In genomic region chr6:135333994-135334651, GRCm38 (mm10) we compare ENCODE assay signal across 8 mouse cellular contexts. TPM values are rescaled to one million over a fixed set of nuclear protein-coding genes. Genes with fewer than 3 reads are reported as not detected.
DNase-seq lines count a peak whose midpoint lies in the region; ATAC-seq lines count a peak whose summit lies in the region.

No protein-coding gene starts in this region.

- H3K36me3 ChIP-seq in heart, embryonic 14.5 days (ENCODE audit: control insufficient read depth, insufficient read depth, low read length): no peaks in the 10 kb centered on the region
- H3K36me3 ChIP-seq in limb, embryonic 10.5 days: no peaks in the 10 kb centered on the region

- ATAC-seq in heart, embryonic 14.5 days (ENCODE audit: insufficient number of reproducible peaks, insufficient read depth, low FRiP score, low read depth): no peak
- no peak for ATAC-seq in granulocyte monocyte progenitor cell, adult 5-6 weeks (replicated peaks; ENCODE audit: poor library complexity, severe bottlenecking)

- 69% methylated on average over 5 of the region's 5 CpGs for WGBS in heart, embryonic 14.5 days
- 68% methylated on average over 5 of the region's 5 CpGs for WGBS in limb, embryonic 10.5 days

- H3K9ac ChIP-seq in heart, embryonic 14.5 days (ENCODE audit: low read length): no peak overlapping the region

- peak; percentile 90 for DNase-seq in NIH3T3 (ENCODE audit: low read depth)
- DNase-seq in embryo, embryonic 11.5 days (ENCODE audit: low read depth, low spot score): peak; percentile 37
- DNase-seq in limb, embryonic 10.5 days (ENCODE audit: low spot score): peak; percentile 39
- DNase-seq in retina, embryonic 14.5 days (ENCODE audit: low spot score): no peak
- no peak for DNase-seq in frontal cortex, postnatal 36 days (ENCODE audit: low spot score in 2 of 2)
- no peak for DNase-seq in layer of hippocampus, adult 8-10 months (ENCODE audit: low spot score in 2 of 2)

- H3K9me3 ChIP-seq in heart, embryonic 14.5 days (ENCODE audit: control insufficient read depth, low read length): no peaks in the 10 kb centered on the region
- H3K9me3 ChIP-seq in limb, embryonic 10.5 days (replicated peaks): no peaks in the 10 kb centered on the region

- no peaks in the 10 kb centered on the region for H3K27me3 ChIP-seq in heart, embryonic 14.5 days (ENCODE audit: control insufficient read depth, insufficient read depth, low read length)
- H3K27me3 ChIP-seq in limb, embryonic 10.5 days (ENCODE audit: low read depth, poor library complexity, severe bottlenecking): no peaks in the 10 kb centered on the region

- peak overlapping the region; percentile 9 to 34 for H3K27ac ChIP-seq in heart, embryonic 14.5 days (replicated peaks in 1 of 2; ENCODE audit: control insufficient read depth in 1 of 2, insufficient read depth in 1 of 2, low read depth in 2 of 2, low read length in 2 of 2)
- peak overlapping the region; percentile 78 for H3K27ac ChIP-seq in limb, embryonic 10.5 days

- peaks cover 10 to 12% of the 10 kb centered on the region in 2 experiments for H3K4me1 ChIP-seq in heart, embryonic 14.5 days (ENCODE audit: control insufficient read depth in 2 of 2, insufficient read depth in 2 of 2, low read length in 2 of 2)
- H3K4me1 ChIP-seq in limb, embryonic 10.5 days: peaks cover 27% of the 10 kb centered on the region

- no peak overlapping the region for H3K4me2 ChIP-seq in heart, embryonic 14.5 days (ENCODE audit: low read length)

- H3K4me3 ChIP-seq in heart, embryonic 14.5 days (ENCODE audit: control insufficient read depth in 1 of 2, insufficient read depth in 1 of 2, low read depth in 1 of 2, low read length in 2 of 2): no peak overlapping the region
- no peak overlapping the region for H3K4me3 ChIP-seq in limb, embryonic 10.5 days

RNA-seq across cellular contexts. Expression of gene Pbp2, which starts 23.9 kb away (rescaled TPM):
- not detected in 2 replicates for polyA plus RNA-seq in heart, embryonic 14.5 days (2014; fragmentation: Nextera tagmentation; extraction: Ambion mirVana)
- 0.11 and 0.19 TPM in 2 replicates for polyA plus RNA-seq in limb, embryonic 10.5 days (2016; fragmentation: Nextera tagmentation; extraction: Ambion mirVana)
- not detected in 2 replicates for total RNA-seq in granulocyte monocyte progenitor cell, adult 5-6 weeks (2014; fragmentation: Nextera tagmentation)
- not detected in 2 replicates for total RNA-seq in granulocyte monocyte progenitor cell, adult 5-6 weeks (2017)
- under 1 TPM in 1 of 4 experiments, not detected in 3; 0.25 TPM for total RNA-seq in layer of hippocampus, adult 8-10 months (2022)

RNA-seq across cellular contexts. Expression of gene Emp1, which starts 28.2 kb away (rescaled TPM):
- polyA plus RNA-seq in heart, embryonic 14.5 days (2014; fragmentation: Nextera tagmentation; extraction: Ambion mirVana): 16.6 and 17.2 TPM in 2 replicates
- polyA plus RNA-seq in limb, embryonic 10.5 days (2016; fragmentation: Nextera tagmentation; extraction: Ambion mirVana): 5.0 and 9.0 TPM in 2 replicates
- total RNA-seq in granulocyte monocyte progenitor cell, adult 5-6 weeks (2014; fragmentation: Nextera tagmentation): not detected in 2 replicates
- total RNA-seq in granulocyte monocyte progenitor cell, adult 5-6 weeks (2017): not detected in 2 replicates
- total RNA-seq in layer of hippocampus, adult 8-10 months (2022): 1 to 10 TPM; 2.1 to 3.5 (median 2.8) TPM

Comparison
In these comparisons a context has a peak if more than half of its experiments do, and no peak if none do; other contexts are left out.
1. DNase-seq: peak in NIH3T3 (single experiment), embryo, embryonic 11.5 days (single experiment) and limb, embryonic 10.5 days (single experiment); none in retina, embryonic 14.5 days (single experiment), frontal cortex, postnatal 36 days (0 of 2) and layer of hippocampus, adult 8-10 months (0 of 2).